Mouse (Mus musculus): Measurements from ENCODE around the gene Bdh1.

DNA sequence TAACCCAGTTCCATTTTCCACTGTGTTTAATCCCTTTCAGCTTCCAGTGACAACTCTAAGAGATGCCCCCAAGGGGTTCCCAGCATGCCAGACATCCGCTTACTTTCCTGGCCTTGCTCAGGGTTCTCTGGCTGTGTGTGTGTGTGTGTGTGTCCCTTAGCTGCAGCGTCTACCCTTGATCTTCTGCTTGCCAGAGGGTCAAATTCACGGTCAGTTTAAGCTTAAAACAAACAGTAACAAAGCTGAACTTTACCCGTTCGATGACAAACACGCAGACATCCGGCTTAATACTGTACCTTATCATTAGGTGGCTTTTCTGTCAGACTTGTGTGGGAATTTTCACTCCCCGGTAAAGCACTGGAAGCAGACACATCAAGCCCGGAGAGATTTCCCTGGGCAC, at the start of gene Bdh1:
- TF ChIP-seq POLR2A (IDR thresholded peaks at IDR 0.05; ENCODE audit: control insufficient read depth, extremely low read depth, insufficient read depth, low read length, poor library complexity) (no peak), CTCF (IDR thresholded peaks at IDR 0.05; ENCODE audit: borderline replicate concordance, control insufficient read depth, extremely low read depth, insufficient read depth, low read length, poor library complexity) (no peak)

Measured in thymus, adult 2 months (tissue).